Mouse (Mus musculus): ENCODE results near the gene Dok1.
A peak's percentile ranks its signal among the peaks of the same experiment; 100 is the strongest.

Dok1 gene

GRCm38 (mm10) chr6:83013444-83013843 is 19.8 kb downstream of the Dok1 start:
- no peak for DNase-seq

- DNase-seq, result no peak
Observed at GRCm38 (mm10) chr6:83011756-83012155, 21.5 kb downstream of the Dok1 start.

GRCm38 (mm10) chr6:83011255-83011654 is 22.0 kb downstream of the Dok1 start:
- no peak for DNase-seq

- no peak for DNase-seq
Observed at GRCm38 (mm10) chr6:83010010-83010409, 23.3 kb downstream of the Dok1 start.

- no peak for DNase-seq
Observed at GRCm38 (mm10) chr6:83008659-83009058, 24.6 kb downstream of the Dok1 start.

- DNase-seq, result no peak
Observed at GRCm38 (mm10) chr6:83006114-83006513, 27.2 kb downstream of the Dok1 start.

- no peak for DNase-seq
Observed at GRCm38 (mm10) chr6:83005444-83006011, 27.7 kb downstream of the Dok1 start.

GRCm38 (mm10) chr6:83004872-83005271 is 28.4 kb downstream of the Dok1 start:
- DNase-seq, result peak; percentile 26

GRCm38 (mm10) chr6:83004309-83004708 is 29.0 kb downstream of the Dok1 start:
- no peak for DNase-seq

- DNase-seq, result no peak
Observed at GRCm38 (mm10) chr6:83003850-83004249, 29.4 kb downstream of the Dok1 start.

GRCm38 (mm10) chr6:83003082-83003481 is 30.2 kb downstream of the Dok1 start:
- DNase-seq, result no peak

- DNase-seq, result no peak
Observed at GRCm38 (mm10) chr6:82999986-83000385, 33.3 kb downstream of the Dok1 start.

GRCm38 (mm10) chr6:82998326-82998725 is 34.9 kb downstream of the Dok1 start:
- DNase-seq, result peak; percentile 27

- DNase-seq, result no peak
Observed at GRCm38 (mm10) chr6:82997511-82998102, 35.7 kb downstream of the Dok1 start.

- peak; percentile 87 for DNase-seq
Observed at GRCm38 (mm10) chr6:82996740-82997315, 36.4 kb downstream of the Dok1 start.

- DNase-seq, result no peak
Observed at GRCm38 (mm10) chr6:82994372-82994771, 38.9 kb downstream of the Dok1 start.

GRCm38 (mm10) chr6:82993696-82994095 is 39.6 kb downstream of the Dok1 start:
- DNase-seq, result no peak

GRCm38 (mm10) chr6:82987411-82987971 is 45.8 kb downstream of the Dok1 start:
- no peak for DNase-seq

Measured in thymus, postnatal 4 days (tissue).